Mouse (Mus musculus) myocyte (in vitro differentiated cells): ENCODE measurements around the gene Ptdss2.

Source experiments
- CEBPB ChIP-seq: IDR thresholded peaks from 2 replicates; pipeline ENCODE4 v1.6.1; 2011; ENCODE audit warnings: mild to moderate bottlenecking, moderate library complexity; ENCODE audit not compliant: poor library complexity, insufficient read depth, severe bottlenecking
- E2F4 ChIP-seq: IDR thresholded peaks from one replicate; pipeline ENCODE4 v1.6.1; 2011; ENCODE audit warnings: mild to moderate bottlenecking, control low read depth, moderate library complexity; ENCODE audit not compliant: insufficient read depth
- MAX ChIP-seq: IDR thresholded peaks from one replicate; pipeline ENCODE4 v1.6.1; 2011; ENCODE audit warnings: low read depth, mild to moderate bottlenecking, control low read depth
- MYOD1 ChIP-seq, 3 experiments: IDR thresholded peaks; one replicate each; pipeline ENCODE4 v1.6.1; 2011; ENCODE audit warnings: control low read depth in 2 of 3, low read depth in 2 of 3, mild to moderate bottlenecking in 2 of 3, moderate library complexity in 1 of 3; ENCODE audit not compliant: insufficient read length in 2 of 3, control insufficient read depth in 1 of 3
- MYOG ChIP-seq, 3 experiments: IDR thresholded peaks; one replicate each; pipeline ENCODE4 v1.6.1; 2011; ENCODE audit warnings: control low read depth in 2 of 3, low read depth in 2 of 3, mild to moderate bottlenecking in 2 of 3; ENCODE audit not compliant: insufficient read length in 2 of 3, control insufficient read depth in 1 of 3, insufficient read depth in 1 of 3
- POLR2A ChIP-seq: IDR thresholded peaks from one replicate; pipeline ENCODE4 v1.6.1; 2011; ENCODE audit warnings: low read depth, mild to moderate bottlenecking, control low read depth, moderate library complexity; ENCODE audit not compliant: insufficient read length
- POLR2AphosphoS2 ChIP-seq: IDR thresholded peaks from one replicate; pipeline ENCODE4 v1.6.1; 2011; ENCODE audit warnings: low read depth, control low read depth; ENCODE audit not compliant: insufficient read length
- REST ChIP-seq: IDR thresholded peaks from one replicate; pipeline ENCODE4 v1.6.1; 2011; ENCODE audit warnings: mild to moderate bottlenecking, control low read depth, moderate library complexity; ENCODE audit not compliant: insufficient read depth, insufficient read length
- USF1 ChIP-seq: IDR thresholded peaks from one replicate; pipeline ENCODE4 v1.6.1; 2011; ENCODE audit warnings: low read depth, mild to moderate bottlenecking, control low read depth, moderate library complexity

DNA sequence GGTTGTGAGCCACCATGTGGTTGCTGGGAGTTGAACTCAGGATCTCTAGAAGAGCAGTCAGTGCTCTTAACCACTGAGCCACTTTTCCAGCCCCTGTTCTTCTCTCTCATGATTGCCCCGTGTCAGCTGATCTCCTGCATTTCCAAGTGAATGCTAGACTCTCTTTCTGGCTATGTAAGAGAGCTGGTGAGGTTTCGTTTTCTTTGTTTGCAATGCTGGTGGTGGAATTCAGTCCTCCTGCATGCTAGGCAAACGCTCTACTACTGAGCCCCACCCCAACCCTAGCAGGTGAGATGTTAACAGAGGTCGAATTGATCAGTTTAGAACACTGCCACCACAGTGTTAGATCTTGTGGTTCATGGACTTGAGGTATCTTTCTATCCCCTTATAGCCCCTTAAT is 26.5 kb downstream of the Ptdss2 start:
- no peak for TF ChIP-seq POLR2A
- TF ChIP-seq POLR2AphosphoS2: no peak
- no peak for TF ChIP-seq REST
- TF ChIP-seq E2F4: no peak
- TF ChIP-seq MYOD1 (IDR thresholded peaks at IDR 0.05; ENCODE audit: control insufficient read depth in 1 of 3, insufficient read length in 2 of 3, low read depth in 2 of 3): no peak
- TF ChIP-seq MAX: no peak
- no peak for TF ChIP-seq CEBPB
- no peak for TF ChIP-seq MYOG (IDR thresholded peaks at IDR 0.05; ENCODE audit: control insufficient read depth in 1 of 3, insufficient read depth in 1 of 3, insufficient read length in 2 of 3, low read depth in 2 of 3)
- TF ChIP-seq USF1: no peak
